Comparison of ENCODE assay signal across 16 mouse cellular contexts in the genomic region with DNA sequence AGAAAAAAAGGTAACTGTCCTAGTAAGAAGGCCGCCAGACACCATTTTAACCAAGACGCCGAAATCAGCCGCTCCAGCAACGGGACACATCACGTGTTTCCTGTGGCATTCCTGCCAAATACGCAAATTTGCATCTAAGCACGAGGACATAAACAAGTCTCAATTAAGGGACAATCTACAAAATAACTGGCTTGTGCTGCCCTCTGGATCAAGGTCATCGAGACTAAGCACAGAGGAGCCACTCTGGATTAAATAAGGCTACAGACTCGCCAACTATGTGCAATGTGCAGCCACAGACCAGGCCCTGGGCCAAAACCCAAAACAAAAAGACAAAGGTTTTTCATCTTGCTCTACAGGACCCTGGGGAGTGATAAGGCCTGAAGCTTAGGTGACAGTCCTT. TPM values are rescaled to one million over a fixed set of nuclear protein-coding genes. Genes with fewer than 3 reads are reported as not detected.
DNase-seq lines count a peak whose midpoint lies in the region; ATAC-seq lines count a peak whose summit lies in the region.
"Had no signal": no experiment of that assay in that cellular context is flagged by ENCODE, and none has a peak within 500 bp of the region (broad histone marks: within the 10 kb centered on the region; RNA-seq: fewer than 3 reads in every experiment).

No protein-coding gene starts in this region.

- H3K36me3 ChIP-seq in kidney, embryonic 14.5 days (ENCODE audit: control insufficient read depth, insufficient read depth, low read length), result peaks cover 98% of the 10 kb centered on the region

- no peaks in the 10 kb centered on the region for H3K9me3 ChIP-seq in kidney, embryonic 14.5 days (ENCODE audit: control insufficient read depth, low read length)
- H3K9me3 ChIP-seq: limb, embryonic 15.5 days; midbrain, embryonic 15.5 days had no signal

- peak; percentile 46 for DNase-seq in adrenal gland, postnatal 14 days
- DNase-seq in adrenal gland, adult 18-20 months (ENCODE audit: low spot score in 2 of 2), result no peak
- peak; percentile 42 to 66 for DNase-seq in kidney, adult 8-10 months
- peak; percentile 67 for DNase-seq in ZHBTc4 (ENCODE audit: low read depth, low spot score)
- peak; percentile 39 to 53 for DNase-seq in heart, postnatal 10 days
- DNase-seq in frontal cortex, postnatal 14 days (ENCODE audit: low spot score in 2 of 2), result no peak
- DNase-seq in layer of hippocampus, postnatal 10 days (ENCODE audit: low spot score in 2 of 2), result no peak
- DNase-seq: spleen, adult 18-20 months; thymus, postnatal 25 days had no signal

- intact Hi-C loops in heart, postnatal 10 days (cut with DNase I), result no loop called here

- no peaks in the 10 kb centered on the region for H3K27me3 ChIP-seq in kidney, embryonic 14.5 days (ENCODE audit: control insufficient read depth, insufficient read depth, low read length)
- H3K27me3 ChIP-seq: limb, embryonic 15.5 days; midbrain, embryonic 15.5 days had no signal

- H3K4me1 ChIP-seq in kidney, embryonic 14.5 days (ENCODE audit: control insufficient read depth, insufficient read depth, low read length), result no peaks in the 10 kb centered on the region
- H3K4me1 ChIP-seq: limb, embryonic 15.5 days; midbrain, embryonic 15.5 days had no signal

- no peak overlapping the region for H3K9ac ChIP-seq in kidney, embryonic 14.5 days (ENCODE audit: low read depth, low read length)
- H3K9ac ChIP-seq: limb, embryonic 15.5 days; midbrain, embryonic 15.5 days had no signal

- no peak for ATAC-seq in kidney, embryonic 14.5 days (ENCODE audit: low FRiP score, low TSS enrichment)
- ATAC-seq: lung, postnatal 0 days; midbrain, embryonic 15.5 days had no signal

- H3K27ac ChIP-seq in kidney, embryonic 14.5 days (ENCODE audit: low read depth, low read length), result no peak overlapping the region
- H3K27ac ChIP-seq: limb, embryonic 15.5 days; midbrain, embryonic 15.5 days had no signal

- WGBS in kidney, embryonic 14.5 days, result 94% methylated on average over 10 of the region's 10 CpGs

- no peak overlapping the region for H3K4me2 ChIP-seq in kidney, embryonic 14.5 days (replicated peaks; ENCODE audit: low read depth, low read length)
- H3K4me2 ChIP-seq: limb, embryonic 15.5 days; midbrain, embryonic 15.5 days had no signal

- H3K4me3 ChIP-seq in kidney, embryonic 14.5 days (ENCODE audit: low read length), result no peak overlapping the region
- H3K4me3 ChIP-seq: limb, embryonic 15.5 days; midbrain, embryonic 15.5 days had no signal

RNA-seq across cellular contexts. Expression of a gene that starts 10.0 kb away (rescaled TPM):
- total RNA-seq in adrenal gland, postnatal 14 days (2021), result not detected in 2 replicates
- not detected for total RNA-seq in adrenal gland, adult 18-20 months (2021)
- polyA plus RNA-seq in kidney, embryonic 14.5 days (2014; fragmentation: Nextera tagmentation; extraction: Ambion mirVana), result 0.34 and 0.39 TPM in 2 replicates
- not detected for total RNA-seq in heart, postnatal 10 days (2021)
- under 1 TPM in 1 of 2 experiments, not detected in 1; 0.18 TPM for total RNA-seq in layer of hippocampus, postnatal 10 days (2021)
- total RNA-seq: common myeloid progenitor, adult 5-6 weeks; MEL had no signal
- polyA plus RNA-seq: midbrain, embryonic 15.5 days; neural tube, embryonic 14.5 days had no signal

RNA-seq across cellular contexts. Expression of a gene that starts 18.0 kb away (rescaled TPM):
- 81.1 and 81.8 TPM in 2 replicates for total RNA-seq in adrenal gland, postnatal 14 days (2021)
- 100 to 1,000 TPM in 1 of 2 experiments, 10 to 100 TPM in 1; 67.7 to 102 TPM for total RNA-seq in adrenal gland, adult 18-20 months (2021)
- polyA plus RNA-seq in kidney, embryonic 14.5 days (2014; fragmentation: Nextera tagmentation; extraction: Ambion mirVana), result 160 and 212 TPM in 2 replicates
- 10 to 100 TPM; 45.3 to 45.8 TPM for total RNA-seq in heart, postnatal 10 days (2021)
- 10 to 100 TPM; 89.8 to 90.7 TPM for total RNA-seq in layer of hippocampus, postnatal 10 days (2021)

RNA-seq across cellular contexts. Expression of a gene that starts 42.1 kb away (rescaled TPM):
- total RNA-seq in adrenal gland, postnatal 14 days (2021), result 36.4 and 38.8 TPM in 2 replicates
- total RNA-seq in adrenal gland, adult 18-20 months (2021), result 10 to 100 TPM; 19.1 to 22.5 TPM
- 79.7 and 80.8 TPM in 2 replicates for polyA plus RNA-seq in kidney, embryonic 14.5 days (2014; fragmentation: Nextera tagmentation; extraction: Ambion mirVana)
- total RNA-seq in heart, postnatal 10 days (2021), result 10 to 100 TPM; 47.2 to 49.4 TPM
- 10 to 100 TPM; 35.7 to 46.1 TPM for total RNA-seq in layer of hippocampus, postnatal 10 days (2021)

RNA-seq across cellular contexts. Expression of a gene that starts 54.7 kb away (rescaled TPM):
- total RNA-seq in adrenal gland, postnatal 14 days (2021), result 2.3 and 3.5 TPM in 2 replicates
- total RNA-seq in adrenal gland, adult 18-20 months (2021), result 1 to 10 TPM; 1.9 to 2.5 TPM
- 3.0 and 3.7 TPM in 2 replicates for polyA plus RNA-seq in kidney, embryonic 14.5 days (2014; fragmentation: Nextera tagmentation; extraction: Ambion mirVana)
- 1 to 10 TPM; 2.5 to 3.9 TPM for total RNA-seq in heart, postnatal 10 days (2021)
- total RNA-seq in layer of hippocampus, postnatal 10 days (2021), result 1 to 10 TPM; 1.7 to 2.1 TPM

Comparison
In these comparisons a context has a peak if more than half of its experiments do, and no peak if none do; other contexts are left out.
1. DNase-seq: peak in adrenal gland, postnatal 14 days (single experiment), kidney, adult 8-10 months (2 of 2), ZHBTc4 (single experiment) and heart, postnatal 10 days (2 of 2); none in adrenal gland, adult 18-20 months (0 of 2), frontal cortex, postnatal 14 days (0 of 2) and layer of hippocampus, postnatal 10 days (0 of 2).